Mouse (Mus musculus) neutrophil, adult 5-6 weeks (primary cell): ENCODE measurements at regions not wholly inside any gene's neighbourhood (a gene's known extent, or its start where the extent isn't known, plus 50 kb on each side); places are given as distances from the start of the nearest gene placed in this dataset.
A peak's percentile ranks its signal among the peaks of the same experiment; 100 is the strongest.

Experiments used
- ATAC-seq: fragments of 151-379, 151-347 bp; 2 replicates; pipeline ENCODE4 v1.8.0; 2017; ENCODE audit warnings: mild to moderate bottlenecking, moderate TSS enrichment; ENCODE audit not compliant: insufficient number of reproducible peaks, poor library complexity, low FRiP score, severe bottlenecking; ENCODE audit errors: extremely low read depth

DNA sequence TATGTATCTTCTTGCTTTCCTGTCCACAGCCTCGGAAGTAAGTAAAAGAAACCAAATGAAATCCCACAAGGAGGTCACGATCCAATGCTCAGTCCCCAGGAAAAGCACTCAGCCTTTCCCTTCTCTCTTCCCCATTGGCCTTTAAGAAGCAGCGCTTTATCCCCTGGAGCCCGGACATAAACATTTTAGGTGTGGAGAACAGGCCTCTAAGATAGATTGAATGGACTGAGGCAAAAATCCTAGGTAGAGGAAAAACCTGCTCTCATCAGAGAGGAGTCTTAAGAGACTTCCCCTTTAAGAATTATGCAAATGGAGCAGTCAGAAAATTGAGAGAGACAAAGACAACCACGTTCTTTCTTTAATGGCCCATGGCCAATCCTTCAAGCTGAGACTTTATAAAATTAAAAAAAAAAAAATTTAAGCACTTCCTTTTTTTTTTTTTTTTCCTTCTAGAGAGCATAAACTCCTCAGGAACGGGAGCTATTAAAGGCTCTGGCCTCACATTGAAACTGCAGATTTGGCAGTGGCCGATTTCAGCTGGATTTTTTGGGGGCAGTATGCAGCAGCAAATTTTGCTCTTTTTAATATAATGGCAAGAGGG is 1020.5 kb downstream of the 9330182O14Rik start:
- no peak for ATAC-seq

- no peak for ATAC-seq
Measured at GRCm38 (mm10) chr15:41155169-41155638, 1021.0 kb downstream of the 9330182O14Rik start.

DNA sequence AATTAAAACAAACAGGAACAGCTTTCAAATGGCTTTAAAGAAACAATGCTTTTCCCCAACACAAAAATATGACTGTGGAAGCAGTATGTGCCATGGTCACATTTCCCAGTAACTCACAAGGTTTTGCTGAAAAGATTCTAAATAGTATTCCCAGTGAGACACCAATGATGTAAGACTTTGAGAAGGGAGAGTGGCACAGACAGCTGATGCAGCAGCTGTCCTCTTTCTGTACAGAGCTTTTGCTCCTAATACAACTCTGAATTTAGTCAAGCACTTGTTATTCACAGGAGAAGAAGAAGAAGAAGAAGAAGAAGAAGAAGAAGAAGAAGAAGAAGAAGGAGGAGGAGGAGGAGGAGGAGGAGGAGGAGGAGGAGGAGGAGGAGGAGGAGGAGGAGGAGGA is 1023.6 kb downstream of the 9330182O14Rik start:
- no peak for ATAC-seq

DNA sequence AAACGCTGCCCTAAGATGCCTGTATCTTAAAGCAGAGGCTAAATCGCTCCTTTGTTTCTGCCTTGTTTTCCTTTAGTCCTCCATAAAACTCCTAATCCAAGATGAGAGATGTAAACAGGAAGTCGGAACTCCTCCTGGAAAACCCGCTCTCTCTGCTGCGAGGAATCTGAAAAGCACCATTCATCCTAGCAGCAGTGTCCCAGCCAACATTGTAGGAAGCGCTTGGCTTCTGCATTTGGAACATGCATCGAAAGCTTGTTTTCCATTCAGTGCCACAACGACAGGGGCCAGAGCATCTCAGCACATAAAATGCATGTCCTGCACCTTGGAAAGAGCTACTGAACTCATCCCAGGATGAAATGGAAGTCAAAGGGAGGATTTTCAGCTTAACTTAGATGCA is 1028.1 kb downstream of the 9330182O14Rik start:
- ATAC-seq: no peak

DNA sequence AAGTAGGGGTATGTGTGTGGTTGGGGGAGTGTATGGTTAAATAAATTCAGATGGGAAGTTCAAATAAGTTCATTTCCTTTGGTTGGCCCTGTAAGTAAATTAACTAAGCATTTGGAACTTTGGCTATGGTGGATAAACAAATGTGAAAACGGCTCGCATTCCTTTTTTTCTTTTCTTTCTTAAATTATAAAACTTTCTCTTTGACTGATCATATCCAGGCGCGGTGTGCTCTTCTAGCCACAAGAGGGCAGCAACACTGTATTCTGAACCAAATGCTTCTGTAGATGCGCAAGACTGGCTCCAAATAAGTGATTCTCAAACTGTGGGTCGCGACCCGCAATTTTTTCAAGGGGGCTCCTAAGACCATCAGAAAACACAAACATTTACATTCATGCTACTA is 1028.6 kb downstream of the 9330182O14Rik start:
- ATAC-seq: 0 out of 2 replicates have a peak, but pooled peaks have one; percentile 44

GRCm38 (mm10) chr15:41163643-41164358 is 1029.6 kb downstream of the 9330182O14Rik start:
- peak; percentile 33; the same call in 1 of the 2 replicates for ATAC-seq

DNA sequence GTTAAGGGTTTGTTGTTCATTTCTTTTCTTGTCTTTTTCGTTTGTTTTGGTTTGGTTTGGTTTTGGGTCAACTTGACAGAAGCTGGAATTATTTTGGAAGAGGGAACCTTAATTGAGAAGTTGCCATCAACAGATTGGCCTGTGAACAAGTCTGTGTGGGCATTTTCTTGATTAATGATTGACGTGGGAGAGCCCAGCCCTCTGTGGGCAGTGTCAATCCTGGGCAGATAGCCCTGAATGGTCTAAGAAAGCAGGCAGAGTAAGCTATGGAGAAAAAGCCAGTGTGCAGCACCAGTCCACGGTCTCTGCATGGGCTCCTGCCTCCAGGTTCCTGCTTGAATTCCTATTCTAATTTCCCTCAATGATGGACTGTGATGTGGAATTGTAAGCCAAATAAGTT is 1031.4 kb downstream of the 9330182O14Rik start:
- no peak for ATAC-seq

DNA sequence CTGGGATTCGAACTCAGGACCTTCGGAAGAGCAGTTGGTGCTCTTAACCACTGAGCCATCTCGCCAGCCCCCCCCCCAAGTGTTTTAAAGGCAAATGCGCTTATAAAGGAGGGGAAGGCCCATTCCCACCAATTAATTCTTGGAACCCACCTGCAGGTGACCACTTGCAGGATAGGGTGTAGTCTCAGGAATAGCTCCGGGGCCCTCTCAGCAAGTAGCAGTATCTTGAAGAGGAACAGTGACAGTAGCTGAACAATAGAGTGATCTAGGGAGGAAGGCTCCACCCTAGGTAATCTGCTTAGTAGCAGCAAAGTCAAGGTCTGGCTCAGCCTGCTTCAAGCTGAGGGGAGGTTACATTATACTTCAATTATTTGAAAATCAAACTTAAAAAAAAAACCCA is 1056.6 kb downstream of the 9330182O14Rik start:
- no peak for ATAC-seq

DNA sequence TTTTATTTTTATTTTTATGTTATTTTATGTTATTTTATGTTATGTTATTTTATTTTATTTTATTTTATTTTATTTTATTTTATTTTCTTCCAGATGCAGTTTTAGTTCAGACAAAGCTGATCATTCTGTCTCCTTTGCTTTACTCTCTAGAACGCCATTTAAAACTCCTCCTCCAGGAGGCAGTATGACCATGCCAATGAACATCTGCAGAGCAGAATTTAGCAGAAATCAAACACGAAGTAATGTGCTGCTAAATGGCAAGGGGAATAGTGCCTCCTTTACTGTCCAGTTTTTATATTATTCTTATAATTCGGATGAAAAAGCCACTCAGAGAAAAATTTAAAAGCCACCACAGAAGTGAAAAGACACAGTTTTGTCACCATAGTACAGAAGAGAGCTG is 1059.1 kb downstream of the 9330182O14Rik start:
- ATAC-seq: no peak

- no peak for ATAC-seq
Measured at GRCm38 (mm10) chr15:41223801-41224200, 1089.6 kb downstream of the 9330182O14Rik start.

GRCm38 (mm10) chr15:41232406-41233060 is 1098.4 kb downstream of the 9330182O14Rik start:
- ATAC-seq: no peak
